Mouse (Mus musculus) C2C12 (cell line): ENCODE measurements around the gene Slc35a1. TPM values are rescaled to one million over a fixed set of nuclear protein-coding genes. Genes with fewer than 3 reads are reported as not detected.
A peak's percentile ranks its signal among the peaks of the same experiment; 100 is the strongest.

ENCODE experiments used
- H3K27me3 ChIP-seq: one replicate; pipeline ENCODE4 v1.6.1; 2011; ENCODE audit not compliant: control insufficient read depth, insufficient read depth, insufficient read length
- H3K36me3 ChIP-seq: one replicate; pipeline ENCODE4 v1.6.1; 2011; ENCODE audit not compliant: control insufficient read depth, insufficient read depth
- H3K4me3 ChIP-seq: one replicate; pipeline ENCODE4 v1.5.1; 2011; ENCODE audit warnings: mild to moderate bottlenecking, control low read depth; ENCODE audit not compliant: poor library complexity, insufficient read depth, severe bottlenecking
- H3K79me2 ChIP-seq: one replicate; pipeline ENCODE4 v1.6.1; 2011; ENCODE audit not compliant: control insufficient read depth, insufficient read depth
- H3K79me3 ChIP-seq: one replicate; pipeline ENCODE4 v1.6.1; 2011; ENCODE audit warnings: low read depth, control low read depth
- H3ac ChIP-seq: one replicate; pipeline ENCODE3; 2011; ENCODE audit warnings: low read depth; ENCODE audit not compliant: control insufficient read depth, insufficient read length
- CEBPB ChIP-seq: IDR thresholded peaks from one replicate; pipeline ENCODE4 v1.6.1; 2011; ENCODE audit warnings: low read depth, mild to moderate bottlenecking, control low read depth, moderate library complexity
- CTCF ChIP-seq: IDR thresholded peaks from one replicate; pipeline ENCODE4 v1.5.1; 2011; ENCODE audit not compliant: control insufficient read depth, insufficient read depth, insufficient read length
- FOSL1 ChIP-seq: IDR thresholded peaks from one replicate; pipeline ENCODE4 v1.8.0; 2011; ENCODE audit warnings: mild to moderate bottlenecking, low read length; ENCODE audit not compliant: poor library complexity, insufficient read depth, severe bottlenecking
- MAX ChIP-seq: IDR thresholded peaks from one replicate; pipeline ENCODE4 v1.6.1; 2011; ENCODE audit warnings: mild to moderate bottlenecking, control low read depth
- MYOD1 ChIP-seq: IDR thresholded peaks from one replicate; pipeline ENCODE4 v1.6.1; 2011; ENCODE audit warnings: low read depth; ENCODE audit not compliant: control insufficient read depth, insufficient read length
- MYOG ChIP-seq: IDR thresholded peaks from one replicate; pipeline ENCODE4 v1.6.1; 2011; ENCODE audit not compliant: control insufficient read depth, insufficient read length; ENCODE audit errors: extremely low read depth
- USF1 ChIP-seq: IDR thresholded peaks from one replicate; pipeline ENCODE4 v1.6.1; 2011; ENCODE audit warnings: low read depth, mild to moderate bottlenecking, control low read depth, moderate library complexity
- polyA plus RNA-seq: library from polyadenylated mRNA; unstranded; fragments of >200 nt; fragmentation: generic; extraction: Trizol; gene quantifications from one replicate; pipeline ENCODE4 v1.2.1, GENCODE M21; 2012; ENCODE audit warnings: missing spikeins

Slc35a1 gene
- polyA plus RNA-seq, 1 experiment, result 18.4 TPM

GRCm38 (mm10) chr4:34723186-34723585 is 35.9 kb upstream of the Slc35a1 start:
- H3K79me2 ChIP-seq, result no peaks in the 10 kb centered on the region
- no peak overlapping the region for H3ac ChIP-seq
- H3K36me3 ChIP-seq, result no peaks in the 10 kb centered on the region
- H3K79me3 ChIP-seq, result no peaks in the 10 kb centered on the region
- H3K4me3 ChIP-seq, result no peak overlapping the region
- H3K27me3 ChIP-seq, result no peaks in the 10 kb centered on the region
- no peak for TF ChIP-seq USF1
- peak; percentile 62 for TF ChIP-seq CEBPB

- Histone ChIP-seq H3K36me3 (no peaks in the 10 kb centered on the region), H3K79me2 (no peaks in the 10 kb centered on the region), H3K79me3 (no peaks in the 10 kb centered on the region), H3ac (no peak overlapping the region), H3K27me3 (no peaks in the 10 kb centered on the region), H3K4me3 (no peak overlapping the region)
- no peak for TF ChIP-seq CEBPB
- TF ChIP-seq MYOD1, result no peak
- no peak for TF ChIP-seq USF1
- no peak for TF ChIP-seq MAX
- TF ChIP-seq FOSL1, result no peak
- TF ChIP-seq CTCF, result no peak
- TF ChIP-seq MYOG, result no peak
Measured at GRCm38 (mm10) chr4:34720127-34720895, 33.1 kb upstream of the Slc35a1 start.

- Histone ChIP-seq H3K79me3 (no peaks in the 10 kb centered on the region), H3K27me3 (no peaks in the 10 kb centered on the region), H3K79me2 (no peaks in the 10 kb centered on the region), H3K4me3 (no peak overlapping the region), H3K36me3 (no peaks in the 10 kb centered on the region), H3ac (no peak overlapping the region)
- TF ChIP-seq FOSL1 (no peak), USF1 (no peak), MYOD1 (no peak), CEBPB (no peak), CTCF (no peak), MAX (no peak), MYOG (no peak)
Measured at GRCm38 (mm10) chr4:34719421-34719820, 32.2 kb upstream of the Slc35a1 start.

GRCm38 (mm10) chr4:34715062-34715461 is 27.8 kb upstream of the Slc35a1 start:
- Histone ChIP-seq H3K79me2 (no peaks in the 10 kb centered on the region), H3K36me3 (no peaks in the 10 kb centered on the region), H3ac (no peak overlapping the region), H3K79me3 (no peaks in the 10 kb centered on the region), H3K4me3 (no peak overlapping the region), H3K27me3 (no peaks in the 10 kb centered on the region)
- TF ChIP-seq FOSL1 (no peak), MYOG (no peak)

GRCm38 (mm10) chr4:34708127-34708526 is 20.9 kb upstream of the Slc35a1 start:
- no peaks in the 10 kb centered on the region for H3K27me3 ChIP-seq
- TF ChIP-seq MYOG, result no peak
- TF ChIP-seq MYOD1, result no peak
- TF ChIP-seq USF1, result no peak
- no peak for TF ChIP-seq FOSL1
- no peak for TF ChIP-seq CTCF
- TF ChIP-seq CEBPB, result no peak
- TF ChIP-seq MAX, result no peak
- H3K79me3 ChIP-seq, result no peaks in the 10 kb centered on the region
- H3ac ChIP-seq, result no peak overlapping the region
- H3K79me2 ChIP-seq, result no peaks in the 10 kb centered on the region
- no peak overlapping the region for H3K4me3 ChIP-seq
- H3K36me3 ChIP-seq, result no peaks in the 10 kb centered on the region

GRCm38 (mm10) chr4:34707248-34707647 is 20.0 kb upstream of the Slc35a1 start:
- Histone ChIP-seq H3K27me3 (no peaks in the 10 kb centered on the region), H3K79me3 (no peaks in the 10 kb centered on the region), H3K36me3 (no peaks in the 10 kb centered on the region), H3K4me3 (no peak overlapping the region), H3K79me2 (no peaks in the 10 kb centered on the region), H3ac (no peak overlapping the region)
- TF ChIP-seq CTCF (no peak), CEBPB (no peak), USF1 (no peak), MYOD1 (no peak), MYOG (no peak), FOSL1 (no peak), MAX (no peak)
